Comparison of ENCODE assay signal across 9 mouse cellular contexts in genomic region chr7:46218415-46218814, GRCm38 (mm10). TPM values are rescaled to one million over a fixed set of nuclear protein-coding genes. Genes with fewer than 3 reads are reported as not detected.
DNase-seq lines count a peak whose midpoint lies in the region; ATAC-seq and TF ChIP-seq lines count a peak whose summit lies in the region.
"Had no signal": no experiment of that assay in that cellular context is flagged by ENCODE, and none has a peak within 500 bp of the region (broad histone marks: within the 10 kb centered on the region; RNA-seq: fewer than 3 reads in every experiment).

No protein-coding gene starts in this region.

- no peak overlapping the region for H3K4me3 ChIP-seq in lung, postnatal 0 days (ENCODE audit: low read depth, low read length)
- no peak overlapping the region for H3K4me3 ChIP-seq in forebrain, embryonic 12.5 days (replicated peaks)
- no peak overlapping the region for H3K4me3 ChIP-seq in limb, embryonic 10.5 days
- H3K4me3 ChIP-seq in stomach, embryonic 16.5 days (replicated peaks; ENCODE audit: low read length) = no peak overlapping the region
- H3K4me3 ChIP-seq: liver, embryonic 15.5 days had no signal

- H3K27ac ChIP-seq in lung, postnatal 0 days (ENCODE audit: low read length) = no peak overlapping the region
- no peak overlapping the region for H3K27ac ChIP-seq in forebrain, embryonic 12.5 days
- no peak overlapping the region for H3K27ac ChIP-seq in limb, embryonic 10.5 days
- no peak overlapping the region for H3K27ac ChIP-seq in stomach, embryonic 16.5 days (ENCODE audit: low read length)
- H3K27ac ChIP-seq: liver, embryonic 15.5 days had no signal

- no peak; the same call in 1 of the 2 replicates for ATAC-seq in lung, postnatal 0 days
- ATAC-seq in forebrain, embryonic 12.5 days (ENCODE audit: low FRiP score) = peak; percentile 79
- peak; percentile 52; the same call in 1 of the 2 replicates for ATAC-seq in stomach, embryonic 16.5 days (ENCODE audit: insufficient read depth, low FRiP score)

- DNase-seq in lung, postnatal 0 days (ENCODE audit: low spot score) = peak; percentile 6
- DNase-seq in lung, postnatal 10 days = no peak
- DNase-seq in limb, embryonic 10.5 days (ENCODE audit: low spot score) = peak; percentile 47
- DNase-seq in natural killer cell, adult 2 months (ENCODE audit: low spot score in 2 of 2) = no peak
- no peak for DNase-seq in frontal cortex, postnatal 14 days (ENCODE audit: low spot score in 2 of 2)
- DNase-seq in adrenal gland, postnatal 36 days = no peak

- H3K36me3 ChIP-seq in lung, postnatal 0 days (ENCODE audit: insufficient read depth, low read length) = no peaks in the 10 kb centered on the region
- H3K36me3 ChIP-seq in forebrain, embryonic 12.5 days (replicated peaks) = no peaks in the 10 kb centered on the region
- no peaks in the 10 kb centered on the region for H3K36me3 ChIP-seq in limb, embryonic 10.5 days
- H3K36me3 ChIP-seq in stomach, embryonic 16.5 days (ENCODE audit: control insufficient read depth, insufficient read depth, low read length) = no peaks in the 10 kb centered on the region
- H3K36me3 ChIP-seq: liver, embryonic 15.5 days had no signal

- H3K27me3 ChIP-seq in lung, postnatal 0 days (replicated peaks; ENCODE audit: insufficient read depth, low read length) = no peaks in the 10 kb centered on the region
- 0 out of 2 replicates have a peak, but pooled peaks cover 4% of the 10 kb centered on the region for H3K27me3 ChIP-seq in forebrain, embryonic 12.5 days
- peaks cover 18% of the 10 kb centered on the region for H3K27me3 ChIP-seq in limb, embryonic 10.5 days (ENCODE audit: low read depth, poor library complexity, severe bottlenecking)
- no peaks in the 10 kb centered on the region for H3K27me3 ChIP-seq in stomach, embryonic 16.5 days (ENCODE audit: control insufficient read depth, insufficient read depth, low read length)
- H3K27me3 ChIP-seq: liver, embryonic 15.5 days had no signal

- TF ChIP-seq EP300 in lung, postnatal 0 days (IDR thresholded peaks at IDR 0.05) = no peak

- WGBS in lung, postnatal 0 days = 7% methylated on average over 11 of the region's 11 CpGs
- WGBS in forebrain, embryonic 12.5 days = 15% methylated on average over 11 of the region's 11 CpGs
- 9% methylated on average over 11 of the region's 11 CpGs for WGBS in limb, embryonic 10.5 days
- 15% methylated on average over 11 of the region's 11 CpGs for WGBS in stomach, embryonic 16.5 days

- no peaks in the 10 kb centered on the region for H3K4me1 ChIP-seq in lung, postnatal 0 days (ENCODE audit: insufficient read depth, low read depth, low read length)
- H3K4me1 ChIP-seq in forebrain, embryonic 12.5 days = 0 out of 2 replicates have a peak, but pooled peaks cover 2% of the 10 kb centered on the region
- H3K4me1 ChIP-seq in limb, embryonic 10.5 days = peaks cover 5% of the 10 kb centered on the region
- H3K4me1 ChIP-seq in stomach, embryonic 16.5 days (ENCODE audit: control insufficient read depth, insufficient read depth, low read length) = no peaks in the 10 kb centered on the region
- H3K4me1 ChIP-seq: liver, embryonic 15.5 days had no signal

- H3K4me2 ChIP-seq in lung, postnatal 0 days (replicated peaks; ENCODE audit: low read depth, low read length) = no peak overlapping the region
- H3K4me2 ChIP-seq in forebrain, embryonic 12.5 days = no peak overlapping the region
- no peak overlapping the region for H3K4me2 ChIP-seq in stomach, embryonic 16.5 days (ENCODE audit: low read depth, low read length)
- H3K4me2 ChIP-seq: liver, embryonic 15.5 days had no signal

- no peak overlapping the region for H3K9ac ChIP-seq in lung, postnatal 0 days (replicated peaks; ENCODE audit: low read depth)
- no peak overlapping the region for H3K9ac ChIP-seq in forebrain, embryonic 12.5 days
- no peak overlapping the region for H3K9ac ChIP-seq in stomach, embryonic 16.5 days (ENCODE audit: low read length)
- H3K9ac ChIP-seq: liver, embryonic 15.5 days had no signal

- no peak for TF ChIP-seq CTCF in lung, postnatal 0 days (IDR thresholded peaks at IDR 0.05)

- H3K9me3 ChIP-seq in lung, postnatal 0 days (ENCODE audit: low read length) = no peaks in the 10 kb centered on the region
- H3K9me3 ChIP-seq in forebrain, embryonic 12.5 days = no peaks in the 10 kb centered on the region
- H3K9me3 ChIP-seq in limb, embryonic 10.5 days (replicated peaks) = no peaks in the 10 kb centered on the region
- H3K9me3 ChIP-seq in stomach, embryonic 16.5 days (replicated peaks; ENCODE audit: control insufficient read depth, low read length) = no peaks in the 10 kb centered on the region
- H3K9me3 ChIP-seq: liver, embryonic 15.5 days had no signal

RNA-seq across cellular contexts. Expression of gene Ush1c, which starts 19.9 kb away (rescaled TPM):
- 0.13 TPM in 1 of 2 replicates, not detected in the other for polyA plus RNA-seq in lung, postnatal 0 days (2015; fragmentation: Nextera tagmentation; extraction: Ambion mirVana)
- 2.5 and 2.9 TPM in 2 replicates for polyA plus RNA-seq in forebrain, embryonic 12.5 days (2016; fragmentation: Nextera tagmentation; extraction: Ambion mirVana)
- polyA plus RNA-seq in limb, embryonic 10.5 days (2016; fragmentation: Nextera tagmentation; extraction: Ambion mirVana) = 5.2 and 5.9 TPM in 2 replicates
- 9.8 and 10.2 TPM in 2 replicates for polyA plus RNA-seq in stomach, embryonic 16.5 days (2015; fragmentation: Nextera tagmentation; extraction: Ambion mirVana)
- 1 to 10 TPM; 2.8 to 3.2 TPM for total RNA-seq in adrenal gland, postnatal 36 days (2021)

RNA-seq across cellular contexts. Expression of gene Otog, which starts 22.4 kb away (rescaled TPM):
- polyA plus RNA-seq in lung, postnatal 0 days (2015; fragmentation: Nextera tagmentation; extraction: Ambion mirVana) = not detected in 2 replicates
- 0.17 TPM in 1 of 2 replicates, not detected in the other for polyA plus RNA-seq in forebrain, embryonic 12.5 days (2016; fragmentation: Nextera tagmentation; extraction: Ambion mirVana)
- polyA plus RNA-seq in limb, embryonic 10.5 days (2016; fragmentation: Nextera tagmentation; extraction: Ambion mirVana) = 0.01 TPM in 1 of 2 replicates, not detected in the other
- 0.01 TPM in 1 of 2 replicates, not detected in the other for polyA plus RNA-seq in stomach, embryonic 16.5 days (2015; fragmentation: Nextera tagmentation; extraction: Ambion mirVana)
- total RNA-seq in adrenal gland, postnatal 36 days (2021) = 1 to 10 TPM in 1 of 2 experiments, not detected in 1; 2.9 TPM
- polyA plus RNA-seq: liver, embryonic 15.5 days had no signal

RNA-seq across cellular contexts. Expression of gene Abcc8, which starts 38.6 kb away (rescaled TPM):
- 0.92 and 1.1 TPM in 2 replicates for polyA plus RNA-seq in lung, postnatal 0 days (2015; fragmentation: Nextera tagmentation; extraction: Ambion mirVana)
- polyA plus RNA-seq in forebrain, embryonic 12.5 days (2016; fragmentation: Nextera tagmentation; extraction: Ambion mirVana) = 1.4 and 2.5 TPM in 2 replicates
- polyA plus RNA-seq in limb, embryonic 10.5 days (2016; fragmentation: Nextera tagmentation; extraction: Ambion mirVana) = 0.40 and 0.74 TPM in 2 replicates
- 10.2 and 10.6 TPM in 2 replicates for polyA plus RNA-seq in stomach, embryonic 16.5 days (2015; fragmentation: Nextera tagmentation; extraction: Ambion mirVana)
- total RNA-seq in adrenal gland, postnatal 36 days (2021) = 1 to 10 TPM; 1.6 to 1.7 TPM

Comparison
In these comparisons a context has a peak if more than half of its experiments do, and no peak if none do; other contexts are left out.
1. DNase-seq: peak in lung, postnatal 0 days (single experiment) and limb, embryonic 10.5 days (single experiment); none in lung, postnatal 10 days (single experiment), natural killer cell, adult 2 months (0 of 2), frontal cortex, postnatal 14 days (0 of 2) and adrenal gland, postnatal 36 days (0 of 2).